In genomic region chr3:87981894-87982835, GRCm38 (mm10) we compare ENCODE assay signal across 8 mouse cellular contexts. TPM values are rescaled to one million over a fixed set of nuclear protein-coding genes. Genes with fewer than 3 reads are reported as not detected.
DNase-seq lines count a peak whose midpoint lies in the region; ATAC-seq lines count a peak whose summit lies in the region.

No protein-coding gene starts in this region.

- peaks cover 21% of the 10 kb centered on the region; the same call in 1 of the 2 replicates for H3K36me3 ChIP-seq in heart, embryonic 12.5 days
- H3K36me3 ChIP-seq in kidney, embryonic 15.5 days = peaks cover 12% of the 10 kb centered on the region

- peak; percentile 51 for ATAC-seq in heart, embryonic 12.5 days (ENCODE audit: insufficient number of reproducible peaks, low FRiP score)
- peak; percentile 37 for ATAC-seq in kidney, embryonic 15.5 days (replicated peaks; ENCODE audit: low FRiP score)

- no peaks in the 10 kb centered on the region for H3K27me3 ChIP-seq in heart, embryonic 12.5 days (replicated peaks)
- H3K27me3 ChIP-seq in kidney, embryonic 15.5 days = no peaks in the 10 kb centered on the region

- no peaks in the 10 kb centered on the region for H3K9me3 ChIP-seq in heart, embryonic 12.5 days (replicated peaks)
- no peaks in the 10 kb centered on the region for H3K9me3 ChIP-seq in kidney, embryonic 15.5 days (replicated peaks)

- peak overlapping the region; percentile 87 for H3K27ac ChIP-seq in heart, embryonic 12.5 days (ENCODE audit: poor library complexity, severe bottlenecking)
- peak overlapping the region; percentile 95 for H3K27ac ChIP-seq in kidney, embryonic 15.5 days

- DNase-seq in embryo, embryonic 11 days = peak; percentile 39
- no peak for DNase-seq in embryo, embryonic 10.5 days (ENCODE audit: low spot score)
- peak; percentile 92 for DNase-seq in lung, postnatal 10 days
- DNase-seq in natural killer cell, adult 2 months (ENCODE audit: low spot score in 2 of 2) = no peak
- no peak for DNase-seq in thymus, postnatal 14 days
- no peak for DNase-seq in spleen, postnatal 14 days (ENCODE audit: low spot score in 2 of 2)

- H3K9ac ChIP-seq in heart, embryonic 12.5 days = peak overlapping the region; percentile 59
- peak overlapping the region; percentile 34 for H3K9ac ChIP-seq in kidney, embryonic 15.5 days

- 22% methylated on average over 12 of the region's 12 CpGs for WGBS in heart, embryonic 12.5 days
- WGBS in kidney, embryonic 15.5 days = 29% methylated on average over 12 of the region's 12 CpGs

- H3K4me3 ChIP-seq in heart, embryonic 12.5 days = no peak overlapping the region
- peak overlapping the region; percentile 6; the same call in 1 of the 2 replicates for H3K4me3 ChIP-seq in kidney, embryonic 15.5 days (replicated peaks)

- peak overlapping the region; percentile 60 for H3K4me2 ChIP-seq in heart, embryonic 12.5 days
- peak overlapping the region; percentile 49 for H3K4me2 ChIP-seq in kidney, embryonic 15.5 days

- peaks cover 76% of the 10 kb centered on the region for H3K4me1 ChIP-seq in heart, embryonic 12.5 days (replicated peaks)
- peaks cover 92% of the 10 kb centered on the region for H3K4me1 ChIP-seq in kidney, embryonic 15.5 days

RNA-seq across cellular contexts. Expression of gene Nes, which starts 11.3 kb away (rescaled TPM):
- polyA plus RNA-seq in heart, embryonic 12.5 days (2016; fragmentation: Nextera tagmentation; extraction: Ambion mirVana) = 33.0 and 34.6 TPM in 2 replicates
- 31.1 and 34.6 TPM in 2 replicates for polyA plus RNA-seq in kidney, embryonic 15.5 days (2015; fragmentation: Nextera tagmentation; extraction: Ambion mirVana)

RNA-seq across cellular contexts. Expression of gene Bcan, which starts 17.9 kb away (rescaled TPM):
- polyA plus RNA-seq in heart, embryonic 12.5 days (2016; fragmentation: Nextera tagmentation; extraction: Ambion mirVana) = 0.09 and 0.15 TPM in 2 replicates
- 0.17 and 0.33 TPM in 2 replicates for polyA plus RNA-seq in kidney, embryonic 15.5 days (2015; fragmentation: Nextera tagmentation; extraction: Ambion mirVana)

RNA-seq across cellular contexts. Expression of gene Crabp2, which starts 33.7 kb away (rescaled TPM):
- 7.3 and 8.0 TPM in 2 replicates for polyA plus RNA-seq in heart, embryonic 12.5 days (2016; fragmentation: Nextera tagmentation; extraction: Ambion mirVana)
- 81.1 and 82.3 TPM in 2 replicates for polyA plus RNA-seq in kidney, embryonic 15.5 days (2015; fragmentation: Nextera tagmentation; extraction: Ambion mirVana)

RNA-seq across cellular contexts. Expression of gene Hapln2, which starts 45.2 kb away (rescaled TPM):
- polyA plus RNA-seq in heart, embryonic 12.5 days (2016; fragmentation: Nextera tagmentation; extraction: Ambion mirVana) = 0.08 and 0.17 TPM in 2 replicates
- 0.12 and 0.23 TPM in 2 replicates for polyA plus RNA-seq in kidney, embryonic 15.5 days (2015; fragmentation: Nextera tagmentation; extraction: Ambion mirVana)

RNA-seq across cellular contexts. Expression of gene Rrnad1, which starts 51.6 kb away (rescaled TPM):
- 13.6 and 14.1 TPM in 2 replicates for polyA plus RNA-seq in heart, embryonic 12.5 days (2016; fragmentation: Nextera tagmentation; extraction: Ambion mirVana)
- 17.7 and 23.0 TPM in 2 replicates for polyA plus RNA-seq in kidney, embryonic 15.5 days (2015; fragmentation: Nextera tagmentation; extraction: Ambion mirVana)

Comparison
In these comparisons a context has a peak if more than half of its experiments do, and no peak if none do; other contexts are left out.
1. DNase-seq: peak in embryo, embryonic 11 days (single experiment) and lung, postnatal 10 days (single experiment); none in embryo, embryonic 10.5 days (single experiment), natural killer cell, adult 2 months (0 of 2), thymus, postnatal 14 days (single experiment) and spleen, postnatal 14 days (0 of 2).